Mouse (Mus musculus) ZHBTc4 (cell line): ENCODE data around the gene Relb.
"Not testable (repeated sequence)": the region's sequence is repeated elsewhere in the genome, so short reads cannot be mapped to it uniquely, and the experiment has no call there.

Experiments
- DNase-seq: peaks from one replicate; pipeline ENCODE4 v3.0.0-alpha.2; 2011; ENCODE audit warnings: low read depth, low spot score

The Relb gene

DNA sequence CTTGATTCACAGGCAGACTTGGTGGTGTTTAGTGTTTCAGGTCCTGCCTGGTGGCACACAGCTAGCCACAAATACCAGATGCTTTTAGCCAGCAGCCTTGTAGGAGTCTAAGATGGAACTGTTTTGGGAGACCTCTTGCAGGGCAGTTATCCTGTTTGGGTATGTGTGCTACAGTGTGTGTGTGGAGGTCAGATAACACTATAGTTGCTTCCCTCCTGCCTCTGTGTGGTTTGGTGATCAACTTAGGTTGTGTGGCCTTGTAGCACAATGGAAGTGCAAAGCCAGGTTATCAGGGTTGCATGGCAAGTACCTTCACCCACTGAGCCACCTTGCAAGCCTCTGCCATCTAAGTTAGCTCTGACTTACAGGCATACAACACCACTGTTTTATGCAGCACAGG is 3.5 kb upstream of the Relb start:
- DNase-seq = no peak

DNA sequence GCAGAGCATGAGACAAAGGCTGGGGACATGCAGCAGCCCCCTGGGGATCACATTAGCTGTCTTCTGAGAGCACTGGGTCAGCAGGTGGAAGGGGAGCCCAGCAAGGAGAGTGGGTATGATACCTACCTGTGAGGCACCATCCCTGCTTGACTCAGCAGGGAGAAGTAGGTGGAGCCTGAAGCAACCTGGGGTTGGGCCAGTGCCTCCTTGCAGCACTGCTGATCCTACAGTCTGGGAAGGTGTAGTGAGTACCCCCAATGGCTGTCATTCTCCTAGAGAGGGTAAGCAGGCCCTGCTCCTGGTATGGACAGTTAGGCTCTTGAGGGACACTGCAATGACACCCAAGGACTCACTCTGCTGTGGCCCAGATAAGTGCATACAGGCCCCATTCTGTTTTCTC is 3.0 kb upstream of the Relb start:
- DNase-seq = no peak

DNA sequence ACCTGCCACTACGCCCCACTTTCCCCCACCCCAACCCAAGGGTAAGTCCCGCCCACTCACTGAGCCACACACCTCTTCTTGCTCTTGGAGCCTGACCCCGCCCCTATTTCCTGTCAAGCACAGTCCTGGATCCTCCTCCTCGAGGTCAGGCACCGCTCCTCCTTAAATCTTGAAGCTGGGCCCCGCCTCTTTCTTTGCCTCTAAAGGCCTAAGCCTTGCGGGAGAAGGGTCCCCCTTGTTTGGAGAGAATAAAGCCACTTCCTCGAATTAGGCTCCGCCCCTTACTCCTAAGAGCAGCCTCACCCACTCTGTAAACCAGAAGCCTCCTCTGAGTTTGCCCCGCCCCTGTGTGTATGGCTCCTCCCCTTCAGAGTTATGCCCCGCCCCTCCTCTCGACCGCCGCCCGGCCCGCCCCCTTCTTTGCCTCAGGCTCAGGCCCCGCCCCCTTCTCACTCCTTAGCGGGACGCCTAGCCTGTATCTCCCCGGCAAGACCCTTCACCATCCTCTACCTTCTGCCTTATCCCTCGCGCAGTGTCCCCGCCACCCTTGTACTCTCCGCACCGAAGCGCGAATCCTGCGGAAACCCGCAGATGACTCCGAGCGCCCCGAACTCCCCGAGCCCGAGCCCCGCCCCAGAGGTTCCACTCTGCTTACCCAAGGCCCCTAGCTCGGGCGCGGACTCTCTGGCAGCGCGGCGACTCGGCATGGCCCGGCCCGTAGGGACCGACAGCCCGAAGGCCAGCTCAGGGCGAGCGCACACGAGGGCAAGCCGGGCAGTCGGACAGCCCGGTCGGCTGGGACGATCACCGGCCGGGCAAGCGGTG is 490 bp downstream of the Relb start:
- peak; percentile 100 for DNase-seq

DNA sequence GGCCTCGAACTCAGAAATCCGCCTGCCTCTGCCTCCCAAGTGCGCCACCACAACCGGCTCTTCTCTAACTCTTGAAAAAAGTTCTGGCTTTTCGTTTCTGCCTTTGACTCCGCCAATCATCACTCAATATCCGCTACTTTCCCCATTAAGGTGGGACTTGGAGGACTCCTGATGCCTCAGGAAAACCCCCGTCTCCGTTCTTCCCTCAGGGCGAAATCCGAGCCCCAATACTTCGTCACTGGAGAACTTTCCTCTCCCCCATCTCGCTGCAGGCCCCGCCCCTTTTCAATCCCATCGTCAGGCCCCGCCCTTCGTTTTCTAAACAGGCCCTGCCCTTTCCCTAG is 1.1 kb downstream of the Relb start:
- no peak for DNase-seq

DNA sequence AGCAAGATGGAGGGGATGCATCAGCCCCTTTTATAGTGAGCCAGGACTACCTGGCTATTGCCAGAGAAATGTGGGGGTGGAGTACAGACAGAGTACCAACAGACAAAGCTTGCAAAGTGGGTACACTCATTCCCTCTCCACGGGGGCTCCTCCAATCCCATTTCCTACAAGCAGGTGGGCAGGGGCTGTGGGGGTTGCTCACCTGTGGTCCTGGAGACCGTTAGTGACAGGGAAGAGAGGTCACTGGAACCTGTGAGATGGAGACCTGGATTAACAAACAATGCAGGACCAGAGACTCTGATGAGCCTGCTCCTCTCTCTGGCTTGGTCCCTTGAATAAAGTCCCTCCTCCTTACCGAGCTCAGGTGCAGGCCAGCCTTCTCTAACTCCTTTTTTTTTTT is 1.5 kb downstream of the Relb start:
- DNase-seq = no peak

DNA sequence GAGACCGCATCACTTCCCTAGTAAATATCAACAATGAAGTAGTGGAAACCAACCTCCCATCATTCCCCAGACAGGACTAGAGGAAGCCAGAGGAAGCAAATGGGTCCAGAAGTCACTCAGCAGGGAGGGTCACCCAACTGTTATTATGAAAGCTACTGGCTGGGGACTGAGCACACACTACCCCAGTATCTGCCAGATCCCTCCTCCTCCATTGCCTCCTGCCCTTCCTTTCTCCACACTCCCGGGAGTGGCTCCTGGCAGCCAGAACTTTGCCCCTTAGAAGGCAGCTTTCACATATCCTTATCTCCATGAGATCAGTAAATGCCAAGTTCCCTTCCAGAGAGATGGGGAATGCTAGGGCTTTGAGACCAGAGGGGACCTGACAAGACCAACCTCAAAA is 5.8 kb downstream of the Relb start:
- DNase-seq = no peak

DNA sequence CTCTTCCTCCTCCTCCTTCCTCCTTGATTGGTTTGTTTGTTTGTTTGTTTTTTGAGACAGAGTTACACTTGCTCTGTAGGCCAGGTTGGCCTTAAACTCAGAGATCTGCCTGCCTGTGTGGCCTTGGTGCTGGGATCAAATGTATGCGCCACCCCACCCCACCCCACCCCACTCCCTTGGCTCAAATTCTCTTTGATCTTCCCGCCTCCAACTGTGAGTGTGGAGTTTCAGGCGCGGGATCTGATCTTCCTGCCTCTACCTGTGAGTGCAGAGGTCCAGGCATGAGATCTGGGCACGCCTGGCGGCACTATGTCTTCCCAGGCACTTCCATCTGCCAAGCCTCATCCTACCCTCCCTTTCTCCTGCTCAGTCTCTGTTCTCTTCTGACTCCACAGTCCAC is 7.0 kb downstream of the Relb start:
- DNase-seq = peak; percentile 88

DNA sequence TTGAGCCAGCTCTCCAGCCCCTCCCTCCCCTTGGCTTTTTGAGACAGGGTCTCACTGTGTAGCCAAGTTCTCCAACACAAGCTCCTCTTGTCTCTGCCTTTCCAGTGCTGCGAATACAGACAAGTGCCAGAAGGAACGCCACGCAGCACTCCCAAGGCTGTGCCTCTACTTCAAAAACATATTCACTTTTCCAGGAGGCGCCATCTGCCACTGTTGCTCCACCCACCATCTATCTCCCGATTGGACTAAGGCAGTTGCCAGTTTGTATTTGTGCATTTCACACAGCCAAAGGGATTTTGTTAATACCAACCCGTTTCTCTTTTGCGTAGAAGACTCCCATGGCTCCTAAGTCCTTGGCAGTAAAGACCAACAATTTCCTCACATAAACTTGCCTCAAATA is 8.4 kb downstream of the Relb start:
- DNase-seq = no peak

DNA sequence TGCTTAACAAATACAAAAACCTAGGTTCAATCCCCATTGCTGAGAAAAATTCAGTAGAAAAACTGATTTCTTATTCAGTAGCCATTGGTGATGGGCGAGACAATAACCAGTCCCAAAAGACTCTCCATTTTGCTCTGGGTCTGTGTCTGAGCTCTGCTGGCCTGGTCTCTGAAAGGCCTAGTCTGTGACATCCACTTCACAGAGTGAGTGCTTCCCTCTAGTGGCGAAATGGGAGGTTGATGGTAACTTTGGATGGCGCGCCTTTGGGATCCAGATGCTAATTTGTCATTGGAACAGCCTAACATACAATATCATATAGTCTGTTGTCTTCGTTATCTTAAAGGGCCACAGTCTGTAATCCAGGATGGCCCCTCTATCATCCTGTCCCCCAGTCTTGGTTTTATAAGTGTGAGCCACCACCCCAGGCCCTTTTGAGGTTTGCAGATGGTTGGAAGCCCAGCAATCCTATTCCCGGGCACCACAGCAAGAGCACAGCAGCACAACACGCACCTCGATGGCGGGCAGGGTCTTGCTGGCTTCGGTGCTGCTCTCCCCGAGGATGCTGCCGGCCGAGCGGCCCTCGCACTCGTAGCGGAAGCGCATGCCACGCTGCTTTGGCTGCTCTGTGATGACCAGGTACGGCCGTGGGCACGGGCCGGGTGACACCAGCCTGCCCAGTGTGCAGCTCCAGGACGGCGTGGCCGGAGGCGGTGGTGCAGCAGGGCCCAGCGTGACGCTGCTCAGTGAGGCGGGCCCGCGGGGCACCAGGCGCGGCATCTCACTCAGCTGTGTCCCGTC is 10.0 kb downstream of the Relb start:
- peak; percentile 90 for DNase-seq

DNA sequence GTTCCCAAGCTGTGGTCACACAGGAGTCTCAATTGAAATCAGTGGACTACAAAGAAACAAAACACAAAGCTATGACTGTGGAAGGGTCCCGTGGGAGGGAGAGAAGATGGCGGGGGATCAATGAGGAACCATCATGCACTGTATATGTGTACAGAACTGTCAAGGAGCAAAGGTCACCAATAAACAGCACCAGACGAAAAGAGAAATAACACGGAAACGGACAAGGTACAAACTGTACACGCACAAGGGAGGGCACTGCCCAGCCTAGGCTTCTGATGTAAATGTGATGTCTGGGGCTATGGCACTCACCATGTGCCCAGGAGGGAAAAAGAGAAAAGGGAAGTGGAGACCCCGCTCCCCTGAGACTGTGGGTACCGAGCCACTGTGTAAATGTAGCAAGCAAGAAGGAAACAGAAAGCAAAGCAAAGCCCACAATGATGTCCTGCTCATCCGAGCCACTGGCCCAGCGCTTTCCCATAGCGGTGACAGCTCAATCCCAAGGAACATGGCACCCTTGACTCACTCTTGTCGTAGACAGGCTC is 14.1 kb downstream of the Relb start:
- no peak for DNase-seq

DNA sequence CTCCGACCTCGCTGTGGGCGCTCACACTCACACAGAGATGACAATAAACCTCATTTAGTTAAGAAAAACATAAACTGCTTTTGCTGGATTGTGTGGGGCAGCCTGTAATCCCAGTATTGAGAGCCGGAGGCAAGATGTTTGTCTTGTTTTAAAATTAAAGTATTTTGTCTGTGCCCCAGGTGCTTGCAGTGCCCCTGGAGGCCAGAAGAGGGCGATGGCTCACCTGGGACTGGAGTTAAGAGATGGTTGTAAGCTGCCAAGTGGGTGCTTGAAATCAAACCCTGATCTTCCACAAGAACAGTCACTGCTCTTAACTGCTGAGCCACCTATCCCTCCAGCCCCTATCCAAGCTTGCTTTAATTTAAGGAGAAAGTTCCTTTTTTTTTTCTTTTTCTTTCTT is 18.3 kb downstream of the Relb start:
- DNase-seq = peak; percentile 50

DNA sequence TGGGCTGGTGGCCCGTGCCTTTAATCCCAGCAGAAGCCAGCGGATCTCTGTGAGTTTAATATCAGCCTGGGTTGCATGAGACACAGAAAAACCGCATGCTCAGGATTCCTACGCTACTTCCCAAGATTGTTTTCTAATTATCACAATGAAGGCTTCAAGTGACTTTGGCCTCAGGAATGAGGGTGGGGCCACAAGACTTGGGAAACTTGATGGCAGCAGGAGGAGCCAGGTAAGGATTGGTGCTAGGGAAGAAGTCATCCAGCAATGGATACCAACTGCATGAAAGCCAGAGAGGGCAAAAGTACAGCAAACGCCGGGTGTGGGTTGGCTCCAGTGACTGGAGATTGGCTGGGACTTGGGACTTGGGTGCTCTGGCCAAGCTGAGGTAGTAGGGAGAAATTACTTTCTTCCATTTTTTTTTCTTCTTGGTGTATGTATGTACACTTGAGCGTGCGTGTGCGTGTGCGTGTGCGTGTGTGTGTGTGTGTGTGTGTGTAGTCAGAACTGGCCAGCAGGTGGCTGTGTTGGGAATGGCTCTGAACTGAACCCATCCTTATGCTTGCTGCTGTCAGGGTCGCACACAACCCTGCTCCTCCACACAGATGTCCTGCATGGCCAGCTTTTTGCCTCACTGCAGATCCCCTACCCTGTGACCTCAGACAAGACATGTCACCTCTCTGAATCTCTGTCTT is 19.5 kb downstream of the Relb start:
- DNase-seq = peak; percentile 95

DNA sequence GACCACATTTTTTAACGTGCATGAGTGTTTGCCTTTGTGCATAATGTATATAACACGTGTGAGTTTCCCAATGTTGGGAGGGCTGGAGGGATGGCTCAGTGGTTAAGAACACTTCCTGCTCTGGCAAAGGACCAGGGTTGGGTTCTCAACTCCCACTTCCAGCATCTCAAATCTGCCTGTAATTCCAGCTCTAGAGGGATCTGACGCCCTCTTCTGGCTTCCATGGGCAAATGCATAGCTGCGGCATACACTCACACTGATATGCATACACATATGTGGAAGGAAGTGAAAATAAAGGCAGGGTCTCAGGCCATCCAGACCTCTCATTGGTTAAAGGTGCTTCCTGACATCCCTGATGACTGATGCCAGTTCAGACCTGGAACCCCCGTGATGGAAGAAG is 21.9 kb downstream of the Relb start:
- peak; percentile 58 for DNase-seq

DNA sequence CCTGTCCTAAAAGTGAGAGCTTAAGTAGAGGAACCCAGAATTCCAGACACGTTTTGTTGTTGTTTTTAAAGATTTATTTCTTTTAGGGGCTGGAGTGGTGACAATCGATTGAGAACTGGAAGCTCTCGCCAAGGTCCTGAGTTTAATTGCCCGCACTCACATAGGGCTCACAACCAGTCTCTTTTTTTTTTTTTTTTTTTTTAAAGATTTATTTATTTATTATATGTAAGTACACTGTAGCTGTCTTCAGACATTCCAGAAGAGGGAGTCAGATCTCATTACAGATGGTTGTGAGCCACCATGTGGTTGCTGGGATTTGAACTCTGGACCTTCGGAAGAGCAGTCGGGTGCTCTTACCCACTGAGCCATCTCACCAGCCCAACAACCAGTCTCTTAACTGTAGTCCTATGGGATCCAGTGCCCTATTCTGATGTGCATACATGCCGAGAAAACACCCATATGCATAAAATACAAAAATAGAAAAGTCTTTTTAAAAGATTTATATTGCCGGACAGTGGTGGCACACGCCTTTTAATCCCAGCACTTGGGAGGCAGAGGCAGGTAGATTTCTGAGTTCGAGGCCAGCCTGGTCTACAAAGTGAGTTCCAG is 24.5 kb downstream of the Relb start:
- DNase-seq = not testable (repeated sequence)

DNA sequence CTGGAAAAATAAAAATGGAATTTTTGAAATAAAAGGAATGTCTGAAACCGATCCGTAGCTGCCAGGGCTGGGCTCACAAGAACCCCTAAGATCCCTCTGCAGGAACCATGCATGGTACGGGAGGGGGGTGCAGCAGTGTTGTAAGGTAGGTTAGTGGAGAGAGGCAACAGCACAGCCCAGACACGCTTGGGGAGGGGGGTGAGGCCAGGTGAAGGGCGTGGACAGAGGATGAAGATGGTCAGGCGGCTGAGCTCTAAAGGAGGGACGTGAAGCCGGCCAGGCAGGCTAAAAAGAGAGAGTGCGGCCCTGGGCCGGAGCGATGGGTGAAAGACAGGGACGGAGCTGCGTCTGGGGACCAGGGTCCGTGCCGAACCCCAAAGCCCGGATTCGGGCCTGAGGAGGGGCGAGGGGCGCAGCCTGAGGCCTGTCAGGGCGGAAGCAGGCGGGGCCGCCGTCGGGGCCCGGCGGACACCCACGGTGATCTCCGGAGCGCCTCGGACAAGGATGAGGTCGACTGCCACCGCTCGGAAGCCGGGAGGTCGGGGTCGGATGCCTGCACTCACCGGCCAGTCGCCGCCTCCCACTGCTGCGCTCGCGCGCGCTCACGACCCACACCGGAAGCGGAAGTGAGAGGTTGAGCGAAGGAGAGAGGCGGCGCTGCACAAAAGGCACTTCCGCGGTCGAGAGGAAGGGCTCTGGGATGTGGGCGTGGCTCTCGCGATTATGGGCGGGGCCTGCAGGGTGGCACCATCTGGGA is 25.2 kb downstream of the Relb start, which contains the start of gene Clasrp:
Gene Clasrp, minus strand, starts transcription at position 638 of the 757 bp plus-strand sequence.
- DNase-seq = peak; percentile 98

DNA sequence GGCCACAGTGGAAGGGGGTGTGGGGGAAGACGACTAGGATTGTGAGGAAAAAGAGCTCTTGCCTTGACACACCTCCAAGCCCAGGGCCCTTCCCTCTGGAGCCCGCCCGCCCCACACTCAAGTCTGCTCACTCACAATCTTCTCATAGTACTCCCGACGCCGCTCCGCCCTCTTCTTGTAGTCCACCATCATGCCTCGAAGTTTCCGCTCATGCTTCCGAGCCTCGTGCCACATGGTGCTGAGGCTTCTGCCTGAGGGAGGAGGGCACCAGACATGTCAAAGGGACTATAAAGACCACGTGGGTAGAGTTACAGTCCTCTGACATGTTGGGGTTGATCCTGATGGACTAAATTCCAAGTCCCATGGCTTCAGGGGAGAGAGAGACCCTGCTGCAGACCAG is 26.2 kb downstream of the Relb start:
- peak; percentile 69 for DNase-seq

DNA sequence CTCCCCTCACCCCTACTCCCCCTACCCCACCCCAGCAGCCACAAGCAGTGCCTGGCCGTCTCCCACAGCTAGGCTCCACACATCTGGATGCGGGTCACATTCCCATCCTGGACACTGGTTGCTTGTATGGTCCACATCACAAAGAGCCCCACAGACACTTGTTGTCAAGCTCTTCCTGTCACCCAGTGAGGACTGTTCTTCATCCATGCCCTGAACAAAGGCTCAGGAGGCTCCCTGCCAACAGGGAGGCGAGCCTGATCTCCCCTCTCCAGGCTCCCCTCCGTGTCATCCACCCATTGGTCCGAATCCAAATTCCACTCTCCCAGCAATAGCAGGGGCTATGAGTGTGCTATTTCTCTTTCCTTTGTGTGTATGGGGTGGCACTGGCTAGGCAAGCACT is 28.7 kb downstream of the Relb start:
- DNase-seq = no peak

DNA sequence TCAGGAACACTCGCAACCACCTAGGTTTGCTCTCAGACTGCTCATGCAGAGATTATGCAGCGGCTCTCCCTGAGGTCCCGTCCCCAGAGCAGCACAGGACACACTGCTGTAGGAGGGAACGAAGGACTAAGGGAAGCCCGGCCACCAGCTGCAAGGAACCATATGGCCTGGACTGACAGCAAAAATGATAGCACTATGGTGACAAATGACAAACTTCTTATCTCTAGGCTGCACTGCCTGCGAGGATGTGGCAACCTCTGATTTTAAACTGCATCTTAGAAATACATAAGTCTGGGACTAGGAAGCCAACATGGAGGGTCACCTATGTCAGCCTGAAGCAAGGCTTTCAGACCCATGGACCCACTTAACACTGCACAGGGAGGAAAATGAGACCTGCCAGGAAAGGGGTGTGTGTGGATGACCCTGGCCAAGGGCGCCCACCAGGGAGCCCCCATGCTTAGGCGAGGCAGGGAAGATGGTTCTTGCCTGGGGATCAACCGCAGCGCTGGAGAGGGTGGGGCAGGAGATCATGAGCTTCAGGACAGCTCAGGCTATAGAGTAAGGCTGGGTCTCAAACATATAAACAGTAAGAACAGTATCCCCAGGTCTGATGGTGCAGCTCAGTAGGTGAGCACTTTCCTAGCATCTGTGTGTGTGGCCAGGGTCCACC is 36.0 kb downstream of the Relb start:
- peak; percentile 51 for DNase-seq

DNA sequence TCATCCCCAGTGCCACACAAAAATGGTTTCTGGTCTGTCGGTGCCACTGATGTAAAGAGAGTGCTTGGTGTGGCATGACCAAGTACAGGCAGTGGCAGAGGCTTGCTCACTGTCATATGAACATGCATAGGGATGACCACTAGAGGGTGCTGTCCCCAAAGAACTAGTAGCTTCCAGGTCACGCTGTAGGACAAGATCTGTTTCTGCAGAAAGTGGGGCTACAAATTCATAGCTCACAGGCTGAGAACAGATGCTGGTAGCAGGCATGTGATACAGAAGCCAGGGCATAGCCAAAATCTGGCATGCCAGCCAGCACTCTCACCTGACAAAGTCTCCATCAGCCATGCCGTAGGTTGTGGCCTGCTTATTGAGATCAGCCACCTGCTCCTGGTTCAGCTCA is 39.3 kb downstream of the Relb start:
- DNase-seq = peak; percentile 90

DNA sequence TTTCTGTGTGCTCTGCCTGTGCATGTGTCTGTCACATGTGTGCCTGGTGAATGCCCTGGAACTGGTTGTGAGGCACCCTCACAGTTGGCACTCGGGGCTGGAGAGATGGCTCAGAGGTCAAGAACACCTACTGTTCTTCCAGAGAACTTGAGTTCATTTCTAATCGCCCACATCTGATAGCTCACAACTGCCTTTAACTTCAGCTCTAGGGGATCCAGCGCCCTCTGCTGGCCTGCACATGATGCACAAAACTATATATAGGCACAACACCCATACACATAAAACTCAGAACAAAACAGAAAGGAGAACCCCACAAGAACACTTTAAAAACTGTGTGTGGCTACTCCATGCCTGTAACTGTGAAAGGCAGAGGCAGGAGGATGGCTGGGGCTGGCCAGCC is 40.0 kb downstream of the Relb start:
- peak; percentile 87 for DNase-seq
